Mouse (Mus musculus): ENCODE data around the gene Zfhx2.

Gene Zfhx2

DNA sequence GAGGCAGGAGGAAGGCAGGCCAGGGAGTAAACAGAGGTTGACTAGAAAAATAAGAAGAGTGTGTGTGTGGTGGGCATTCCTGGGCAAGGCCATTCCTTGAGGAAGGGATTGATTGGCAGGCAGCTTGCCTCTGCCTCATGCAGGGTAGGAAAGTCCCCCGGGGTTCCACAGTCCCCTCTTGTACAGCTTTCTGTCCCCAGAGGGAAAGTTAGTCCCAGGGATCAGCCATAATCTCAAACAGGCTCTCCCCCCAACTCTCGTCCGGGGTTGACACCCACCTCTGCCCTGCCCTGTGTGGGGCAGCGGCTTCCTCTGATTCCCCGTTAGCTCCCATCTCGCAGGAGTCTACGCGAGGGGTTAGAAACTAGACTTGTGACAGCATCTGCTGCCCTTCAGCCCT, 14.9 kb upstream of the Zfhx2 start:
- no peak for ATAC-seq (ENCODE audit: insufficient number of reproducible peaks, low FRiP score, low TSS enrichment)

DNA sequence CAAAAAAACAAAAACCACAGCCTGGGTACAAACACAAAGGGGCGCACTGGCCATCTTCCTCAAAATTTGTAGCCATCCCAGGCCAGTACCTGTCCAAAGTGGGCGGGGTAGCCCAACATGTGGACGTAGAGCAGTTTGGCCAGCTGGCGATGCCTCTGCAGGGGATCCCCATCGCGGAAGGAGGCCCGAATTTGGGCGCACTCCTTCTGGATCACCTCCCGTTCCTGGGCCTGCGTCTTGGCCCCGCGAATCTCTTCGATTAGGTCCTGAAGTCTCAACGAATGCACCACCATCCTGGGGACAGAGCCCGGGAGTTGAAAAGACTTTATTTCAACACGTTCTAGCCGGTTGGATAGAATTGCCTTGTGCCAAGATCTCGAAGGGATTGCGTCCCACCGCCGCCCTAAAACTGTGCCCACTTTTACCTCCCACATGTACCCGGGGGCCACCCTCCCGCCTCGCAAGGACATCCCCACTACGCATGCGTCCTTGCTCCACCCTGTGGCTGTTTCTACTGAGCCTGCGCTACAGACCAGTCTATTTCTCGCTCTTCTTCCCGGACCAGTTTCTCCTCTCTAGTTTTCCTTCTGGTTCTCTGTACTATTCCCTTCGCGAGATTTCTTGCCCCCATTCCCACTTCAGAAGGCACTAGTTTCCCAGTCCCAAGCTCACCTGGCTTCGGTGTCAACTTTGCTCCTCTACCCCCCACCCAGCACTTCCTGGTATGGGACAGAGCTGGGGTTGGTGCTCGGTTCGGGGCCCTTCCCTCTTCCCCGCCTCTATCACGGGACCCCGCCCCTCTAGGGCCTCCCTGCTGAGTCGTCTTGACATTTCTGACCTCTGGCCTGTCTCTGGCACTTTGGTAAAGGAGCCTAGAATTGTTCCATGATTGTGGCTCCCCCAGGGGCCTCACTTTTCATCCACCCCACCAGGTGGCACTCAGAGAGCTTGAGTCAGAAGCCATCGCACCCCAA, 14.0 kb upstream of the Zfhx2 start, which contains the start of gene Ap1g2:
TSS of gene Ap1g2 (minus strand) at position 758 of the 974 bp plus-strand sequence.
- peak; percentile 42 for ATAC-seq (ENCODE audit: insufficient number of reproducible peaks, low FRiP score, low TSS enrichment)

DNA sequence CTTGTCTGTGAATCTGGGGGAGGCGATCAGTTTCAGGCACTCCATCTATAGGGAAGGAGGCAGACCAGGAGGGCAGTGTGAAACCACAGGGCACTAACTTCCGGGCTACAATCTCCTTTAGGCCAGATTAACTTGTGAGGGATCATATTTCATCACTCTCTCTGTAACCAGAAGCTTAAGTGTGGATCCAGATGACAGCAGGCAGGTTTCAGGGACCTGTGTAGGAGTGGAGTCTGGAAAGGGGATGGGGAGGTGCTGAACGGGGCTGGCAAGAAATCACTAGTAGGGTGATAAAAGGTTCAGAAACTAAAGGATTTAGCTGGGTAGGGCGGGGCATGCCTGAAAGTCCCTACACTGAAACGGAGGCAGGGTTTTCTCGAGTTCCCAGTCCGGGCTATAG, 13.3 kb upstream of the Zfhx2 start:
- ATAC-seq (ENCODE audit: insufficient number of reproducible peaks, low FRiP score, low TSS enrichment) = no peak

DNA sequence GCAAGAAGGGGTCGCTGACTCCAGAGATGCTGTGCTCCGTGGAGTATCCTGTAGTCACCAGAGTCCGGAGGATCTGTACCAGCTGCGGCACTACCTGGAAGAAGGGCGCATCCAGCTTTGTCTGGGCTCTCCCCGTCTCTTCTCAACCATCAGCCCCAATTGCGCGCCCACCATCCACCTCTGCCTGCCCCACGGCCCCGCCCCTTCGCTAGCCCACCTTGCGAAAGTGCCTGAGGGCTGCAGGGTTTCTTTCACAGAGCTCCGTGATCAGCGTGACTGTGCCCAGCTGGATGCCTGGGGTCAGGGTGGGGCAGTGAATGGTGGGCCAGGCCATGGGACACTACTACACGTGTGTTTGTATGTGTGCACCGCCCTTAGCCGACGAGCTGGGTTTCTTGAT, 12.2 kb upstream of the Zfhx2 start:
- no peak for ATAC-seq (ENCODE audit: insufficient number of reproducible peaks, low FRiP score, low TSS enrichment)

DNA sequence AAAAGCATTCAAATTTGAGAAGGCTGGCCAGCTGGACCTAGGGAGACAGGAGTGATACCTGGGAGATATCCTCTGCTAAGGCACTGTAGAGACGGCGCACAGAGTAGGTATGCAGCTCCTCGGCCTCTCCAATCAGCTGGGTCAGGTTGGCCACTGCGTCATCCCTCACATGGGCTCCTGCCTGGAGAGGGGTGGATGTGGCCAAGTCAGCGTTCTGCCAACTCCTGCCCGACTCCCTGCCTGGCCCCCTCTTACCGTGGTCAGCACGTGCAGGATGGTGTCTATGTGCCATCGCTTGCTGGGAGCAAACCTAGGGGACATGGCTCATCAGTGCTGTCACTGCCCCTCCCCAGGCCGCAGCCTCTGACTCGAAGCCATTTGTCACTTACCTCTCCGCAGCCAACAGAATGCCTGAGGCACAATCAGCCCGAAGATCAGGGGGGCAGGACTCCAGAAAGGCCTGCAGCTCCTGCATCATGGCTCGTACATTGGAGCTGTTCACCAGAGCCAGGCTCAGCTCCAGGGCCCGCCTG, 10.2 kb upstream of the Zfhx2 start:
- ATAC-seq (ENCODE audit: insufficient number of reproducible peaks, low FRiP score, low TSS enrichment) = no peak

DNA sequence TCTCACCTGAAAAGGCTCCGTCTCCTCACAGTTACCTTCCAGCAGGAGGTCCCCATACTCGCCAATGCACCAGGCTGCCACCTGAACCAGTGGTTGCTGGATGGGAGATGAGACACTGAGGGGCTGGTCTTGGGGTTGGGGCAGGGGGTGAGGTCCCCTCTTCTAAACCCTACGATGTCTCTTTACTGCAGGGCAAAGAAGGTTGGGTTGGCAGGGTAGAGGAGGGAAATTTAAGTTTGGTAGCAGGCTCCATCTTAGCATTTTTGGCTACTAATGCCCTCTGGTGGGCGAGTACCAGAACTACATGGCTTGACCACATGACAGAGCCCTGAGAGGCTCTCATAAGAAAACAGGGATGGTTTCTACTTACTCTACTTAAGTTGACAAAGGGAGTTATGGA, 9.5 kb upstream of the Zfhx2 start:
- no peak for ATAC-seq (ENCODE audit: insufficient number of reproducible peaks, low FRiP score, low TSS enrichment)

DNA sequence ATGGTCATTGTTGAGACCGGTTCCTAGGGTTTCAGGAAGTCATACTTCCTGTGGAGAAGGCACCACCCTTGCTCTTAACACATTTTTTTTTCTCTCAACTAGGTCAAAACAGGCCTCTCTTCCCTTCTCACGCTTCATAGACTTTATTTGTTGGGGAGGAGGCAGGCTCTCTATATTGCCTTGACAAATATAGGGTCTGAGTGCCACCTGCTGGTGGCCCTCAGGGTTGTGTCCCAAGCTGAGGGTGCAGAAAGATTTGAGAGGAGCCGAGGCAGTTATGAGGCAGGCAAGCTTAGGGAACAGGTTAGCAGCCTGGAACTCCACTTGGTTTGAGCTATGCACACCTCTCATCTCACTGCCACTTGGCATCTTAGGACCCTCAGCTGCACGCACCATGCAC, 5.9 kb upstream of the Zfhx2 start:
- no peak for ATAC-seq (ENCODE audit: insufficient number of reproducible peaks, low FRiP score, low TSS enrichment)

DNA sequence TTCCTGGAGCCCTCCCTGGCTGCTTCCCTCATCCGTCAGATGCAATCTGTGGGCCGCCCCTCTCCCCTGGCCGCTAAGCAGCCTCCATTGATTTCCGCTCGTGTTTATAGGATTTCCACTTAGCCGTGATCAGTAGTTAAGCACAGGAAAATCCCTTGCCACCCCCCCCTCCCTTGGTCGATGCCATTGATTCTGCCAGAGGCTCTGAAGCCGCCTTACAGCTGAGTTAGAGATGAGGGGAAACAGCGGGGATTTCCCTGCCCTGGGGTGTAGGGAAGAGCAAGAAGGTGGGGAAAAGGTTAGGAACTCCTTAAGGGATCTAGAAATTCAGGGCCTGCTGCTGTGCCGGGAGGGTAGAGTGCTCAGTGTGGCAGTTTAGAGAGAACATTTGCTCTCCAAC, 5.5 kb upstream of the Zfhx2 start:
- no peak for ATAC-seq (ENCODE audit: insufficient number of reproducible peaks, low FRiP score, low TSS enrichment)

DNA sequence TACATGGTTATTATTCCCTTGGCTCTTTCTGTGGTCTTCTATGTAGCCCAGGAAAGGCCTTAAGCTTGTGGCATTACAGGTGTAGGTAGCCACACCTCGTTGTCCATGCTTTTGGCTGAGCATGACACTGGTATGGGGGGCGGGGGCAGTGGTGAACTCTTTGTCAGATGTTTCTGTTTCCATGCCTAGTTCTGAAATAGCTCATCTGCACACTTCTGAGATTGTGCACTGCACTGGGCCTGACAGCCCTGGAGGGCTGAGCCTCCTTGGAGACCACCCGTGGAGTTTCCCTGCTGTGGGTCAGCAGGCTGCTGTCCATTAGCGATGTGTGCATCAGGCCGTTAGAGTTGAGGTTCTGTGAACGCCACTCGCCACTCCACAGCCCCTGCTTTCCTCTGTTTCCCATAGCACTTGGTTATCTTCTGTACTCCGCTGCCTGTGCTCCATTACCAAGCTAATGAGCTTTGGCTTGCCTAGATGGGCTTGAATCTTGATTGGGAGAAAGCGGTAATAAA, 4.5 kb upstream of the Zfhx2 start:
- no peak for ATAC-seq (ENCODE audit: insufficient number of reproducible peaks, low FRiP score, low TSS enrichment)

DNA sequence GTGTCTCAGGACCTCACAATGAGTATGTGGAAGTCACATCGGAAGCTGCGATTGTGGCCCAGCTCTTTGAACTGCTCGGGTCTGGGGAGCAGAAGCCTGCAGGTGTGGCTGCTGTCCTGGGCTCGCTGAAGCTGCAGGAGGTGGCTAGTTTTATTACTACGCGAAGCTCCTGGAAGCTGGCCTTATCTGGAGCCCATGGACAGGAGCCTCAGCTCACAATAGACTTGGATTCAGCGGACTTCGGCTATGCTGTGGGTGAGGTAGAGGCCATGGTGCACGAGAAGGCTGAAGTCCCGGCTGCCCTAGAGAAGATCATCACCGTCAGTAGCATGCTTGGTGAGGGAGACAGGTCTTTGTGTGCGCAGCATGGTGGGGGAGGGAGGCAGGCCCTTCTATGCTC, 3.5 kb upstream of the Zfhx2 start:
- ATAC-seq (ENCODE audit: insufficient number of reproducible peaks, low FRiP score, low TSS enrichment) = no peak

DNA sequence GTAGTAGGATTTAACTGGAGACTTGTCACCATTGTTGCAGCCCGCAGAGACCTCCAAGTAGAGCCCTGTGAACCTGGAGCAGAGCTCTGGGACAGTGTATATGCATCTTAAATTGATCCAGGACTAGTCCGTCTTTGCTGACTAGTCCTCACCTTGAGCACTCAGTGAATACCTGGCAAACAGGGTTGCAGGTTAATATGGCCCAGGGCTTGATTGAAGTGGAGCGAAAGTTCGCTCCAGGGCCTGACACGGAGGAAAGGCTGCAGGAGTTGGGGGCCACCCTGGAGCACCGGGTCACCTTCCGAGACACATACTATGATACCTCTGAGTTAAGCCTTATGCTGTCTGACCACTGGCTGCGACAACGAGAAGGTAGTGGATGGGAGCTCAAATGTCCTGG, 3.1 kb upstream of the Zfhx2 start:
- ATAC-seq (ENCODE audit: insufficient number of reproducible peaks, low FRiP score, low TSS enrichment) = no peak

DNA sequence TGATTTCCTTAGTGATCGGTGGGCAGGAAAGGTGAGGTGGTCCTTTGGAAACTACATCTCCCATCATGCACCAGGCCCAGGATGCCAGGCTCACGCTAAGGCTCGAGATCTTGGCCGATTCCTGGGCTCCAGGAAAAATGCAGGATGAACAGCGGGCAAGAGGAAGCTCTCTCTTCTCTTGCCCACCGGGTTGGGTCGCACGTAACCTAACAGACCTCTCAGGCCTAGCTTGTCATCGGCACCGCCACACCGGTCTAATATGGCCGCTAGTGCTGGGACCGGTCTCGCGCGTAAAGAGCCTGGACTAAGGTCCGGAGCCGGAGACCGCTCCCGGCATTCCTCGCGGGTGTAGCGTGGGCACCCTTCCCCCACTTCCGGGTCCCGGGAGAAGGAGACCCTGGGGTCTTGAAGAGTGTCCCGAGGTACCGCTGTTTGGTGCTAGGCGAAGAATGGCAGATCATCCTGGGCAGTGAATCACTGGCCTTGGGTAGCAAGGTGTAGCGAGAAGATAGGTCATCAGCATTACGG, 2.6 kb upstream of the Zfhx2 start, which contains the start of gene Thtpa:
TSS of gene Thtpa (plus strand) at position 81 of the 528 bp plus-strand sequence.
- peak; percentile 56; the same call in 1 of the 2 replicates for ATAC-seq (ENCODE audit: insufficient number of reproducible peaks, low FRiP score, low TSS enrichment)

DNA sequence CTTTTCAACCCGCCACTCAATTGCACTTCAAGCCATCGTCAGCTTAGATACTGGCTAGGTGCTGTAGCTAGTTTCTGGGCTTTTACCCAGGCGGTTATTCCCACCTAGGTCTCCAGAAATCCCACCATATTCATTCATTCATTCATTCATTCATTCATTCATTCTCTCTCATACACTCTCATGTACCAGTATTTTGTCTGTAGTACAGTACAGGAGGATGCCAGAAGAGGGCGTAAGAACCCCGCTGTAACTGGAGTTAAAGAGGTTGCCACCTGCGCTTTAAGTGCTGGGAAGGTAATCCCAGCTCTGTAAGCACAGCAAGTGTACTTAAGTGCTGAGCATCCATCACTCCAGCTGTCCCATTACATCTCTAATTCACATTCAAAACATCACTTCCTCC, 1.8 kb upstream of the Zfhx2 start:
- no peak for ATAC-seq (ENCODE audit: insufficient number of reproducible peaks, low FRiP score, low TSS enrichment)

DNA sequence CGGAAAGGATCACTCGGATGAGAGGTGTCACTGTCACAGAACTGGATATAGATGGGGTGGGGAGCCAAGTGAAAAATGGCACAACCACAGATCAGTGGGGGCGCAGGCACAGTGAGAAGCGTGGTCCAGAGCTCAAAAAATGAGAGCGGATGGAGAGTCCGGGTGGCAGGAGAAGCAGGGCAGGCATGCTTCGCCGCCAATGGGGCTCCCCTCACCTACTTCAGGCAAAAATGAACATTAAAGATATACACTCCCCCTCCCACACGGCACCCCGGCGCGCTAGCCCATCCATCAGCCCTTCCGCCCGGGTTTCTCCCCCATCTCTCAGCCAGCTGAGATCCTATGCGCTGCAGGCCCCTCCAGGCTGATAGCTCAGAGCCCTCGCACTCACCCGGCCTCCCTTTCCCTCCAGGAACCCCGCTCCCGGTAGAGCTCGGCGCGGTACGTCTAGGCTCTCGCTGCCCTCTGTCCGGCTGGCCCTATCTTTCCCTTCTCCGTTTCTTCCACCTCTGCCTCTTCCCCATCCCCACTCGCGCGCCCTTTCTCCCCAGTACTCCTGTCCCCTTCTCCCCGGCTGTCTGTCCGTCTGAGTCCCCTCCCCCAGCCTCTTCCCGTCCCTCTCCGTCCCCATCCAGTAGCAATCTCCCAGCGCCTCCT, 787 bp downstream of the Zfhx2 start:
- no peak for ATAC-seq (ENCODE audit: insufficient number of reproducible peaks, low FRiP score, low TSS enrichment)

DNA sequence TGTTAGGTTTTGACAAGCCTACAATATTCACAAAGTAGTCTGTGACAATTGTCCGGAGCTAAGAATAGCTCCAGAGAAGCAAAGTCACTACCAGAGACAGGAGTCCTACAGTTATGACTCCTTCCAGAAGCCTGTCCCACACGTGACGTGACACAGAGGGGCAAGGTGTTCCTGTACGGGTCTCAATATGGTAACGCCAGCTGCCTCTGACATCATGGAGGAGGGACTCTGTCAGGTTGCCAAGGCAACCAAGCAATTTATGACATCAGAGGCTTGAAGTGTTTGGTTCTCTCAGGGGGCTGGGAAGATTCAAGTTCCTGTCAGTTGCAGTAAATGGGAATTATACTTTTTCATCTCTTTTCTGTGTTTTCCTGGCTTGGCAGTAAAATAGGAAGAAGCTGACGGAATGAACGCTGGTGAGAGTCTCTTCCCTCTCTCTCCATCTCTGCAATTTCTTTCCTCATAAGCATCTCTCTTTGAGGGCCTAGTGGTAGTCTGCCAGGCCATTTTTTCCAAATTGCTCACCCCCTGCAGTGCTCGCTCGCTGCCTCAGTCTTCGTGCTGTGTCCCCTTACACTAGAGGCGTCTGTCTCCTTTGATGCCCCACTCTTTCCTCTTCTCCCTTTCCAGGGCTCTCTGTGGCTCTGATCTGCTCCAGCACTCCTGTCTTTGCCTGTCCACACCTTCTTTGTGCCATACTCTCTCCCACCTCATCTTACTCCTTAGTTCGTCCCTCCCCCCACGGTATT, 2.8 kb downstream of the Zfhx2 start:
- ATAC-seq (ENCODE audit: insufficient number of reproducible peaks, low FRiP score, low TSS enrichment) = no peak

DNA sequence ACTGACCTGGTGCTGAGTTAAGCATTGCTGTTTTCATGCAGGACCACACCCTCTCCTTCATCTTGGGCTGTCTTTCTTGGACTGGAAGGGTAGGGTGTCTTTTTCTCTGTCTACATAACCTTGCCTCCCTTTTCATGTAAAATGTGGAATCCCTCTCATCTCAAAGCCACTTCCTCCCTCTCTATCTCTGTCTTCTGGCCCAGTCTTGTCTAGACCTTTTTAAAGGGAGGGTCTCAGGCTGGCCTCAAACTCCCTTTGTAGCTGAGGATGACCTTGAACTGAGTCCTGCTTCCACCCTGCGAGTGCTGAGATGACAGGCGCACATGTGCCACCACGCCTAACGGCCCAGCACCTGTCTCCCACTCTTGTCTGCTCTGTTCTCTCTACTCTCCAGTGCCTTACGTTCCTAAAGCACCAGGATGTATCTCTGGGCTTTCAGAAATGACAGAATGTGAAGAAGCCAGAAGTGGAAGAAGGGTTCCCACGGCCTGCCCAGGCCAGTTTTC, 6.1 kb downstream of the Zfhx2 start:
- no peak for ATAC-seq (ENCODE audit: insufficient number of reproducible peaks, low FRiP score, low TSS enrichment)

DNA sequence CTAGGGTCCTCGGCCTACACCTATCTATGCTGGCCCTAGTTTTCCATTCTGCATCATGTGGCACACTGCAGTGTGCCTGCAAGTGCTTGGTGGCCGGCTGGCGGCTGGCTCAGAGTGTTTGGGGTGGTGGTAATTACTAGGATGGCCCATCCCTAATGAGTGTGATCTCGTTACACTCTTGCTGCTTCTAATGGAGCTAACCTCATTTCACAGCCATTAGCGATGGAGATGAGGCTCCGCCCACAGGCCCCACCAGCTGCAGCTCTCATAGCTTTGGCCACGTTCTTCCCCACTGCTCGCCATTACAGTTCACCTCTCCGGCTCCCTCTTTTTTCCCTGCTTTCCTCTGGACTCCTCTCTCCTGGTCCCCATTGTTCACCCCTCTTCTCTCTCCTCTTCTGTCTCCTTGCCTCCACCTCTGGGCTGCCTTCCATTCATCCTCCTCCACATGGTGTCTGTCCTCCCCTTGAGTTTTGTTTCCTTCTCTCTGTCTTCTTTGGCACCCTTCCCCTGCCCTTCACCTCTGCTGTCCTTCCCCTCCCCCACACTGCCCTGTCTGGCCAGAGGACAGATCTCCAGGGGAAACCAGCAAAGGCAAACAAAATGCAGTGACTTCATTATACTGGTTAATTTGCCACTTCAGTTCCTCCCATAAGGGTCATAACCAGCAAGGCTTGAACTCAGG, 6.7 kb downstream of the Zfhx2 start:
- ATAC-seq (ENCODE audit: insufficient number of reproducible peaks, low FRiP score, low TSS enrichment) = no peak

DNA sequence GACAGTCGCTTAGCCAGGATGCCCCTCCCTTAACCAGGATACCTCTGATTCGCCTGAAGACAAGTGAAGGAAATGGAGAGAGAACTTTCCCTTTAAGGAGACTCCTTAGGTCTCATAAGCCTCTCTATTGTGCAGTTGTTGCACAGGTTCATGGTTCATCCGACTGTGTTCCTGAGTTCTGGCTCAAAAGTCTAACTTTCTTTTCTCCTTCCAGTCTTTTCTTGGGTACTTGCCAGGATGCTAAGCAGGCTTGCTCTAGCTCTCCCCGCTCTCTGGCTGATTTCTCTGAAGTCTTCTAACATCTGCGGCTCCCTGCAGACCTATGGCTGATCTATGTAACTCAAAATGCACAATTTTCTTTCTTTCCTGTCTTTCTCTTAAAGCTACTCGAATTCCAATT, 8.6 kb downstream of the Zfhx2 start:
- no peak for ATAC-seq (ENCODE audit: insufficient number of reproducible peaks, low FRiP score, low TSS enrichment)

DNA sequence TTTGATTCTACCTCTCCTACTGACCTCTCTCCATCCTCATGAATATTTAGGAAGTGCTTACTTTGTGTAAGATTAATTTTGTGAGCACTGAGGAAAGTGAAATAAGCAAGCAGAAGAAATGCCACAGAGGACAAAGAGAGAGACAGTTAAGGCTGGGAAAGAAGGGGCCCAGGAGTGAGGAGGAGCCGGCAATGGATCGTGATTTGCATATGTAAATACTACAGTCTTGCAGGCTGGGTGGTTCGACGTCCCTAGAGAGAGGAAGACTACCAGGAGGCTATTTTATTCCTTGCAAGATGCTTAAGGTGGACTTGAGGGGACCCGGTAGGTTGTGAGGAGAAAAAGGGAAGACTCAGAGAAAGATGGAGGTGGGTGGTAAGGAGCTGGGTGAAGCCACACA, 11.0 kb downstream of the Zfhx2 start:
- no peak for ATAC-seq (ENCODE audit: insufficient number of reproducible peaks, low FRiP score, low TSS enrichment)
